Comparison of ENCODE assay signal across 17 mouse cellular contexts in the genomic region with DNA sequence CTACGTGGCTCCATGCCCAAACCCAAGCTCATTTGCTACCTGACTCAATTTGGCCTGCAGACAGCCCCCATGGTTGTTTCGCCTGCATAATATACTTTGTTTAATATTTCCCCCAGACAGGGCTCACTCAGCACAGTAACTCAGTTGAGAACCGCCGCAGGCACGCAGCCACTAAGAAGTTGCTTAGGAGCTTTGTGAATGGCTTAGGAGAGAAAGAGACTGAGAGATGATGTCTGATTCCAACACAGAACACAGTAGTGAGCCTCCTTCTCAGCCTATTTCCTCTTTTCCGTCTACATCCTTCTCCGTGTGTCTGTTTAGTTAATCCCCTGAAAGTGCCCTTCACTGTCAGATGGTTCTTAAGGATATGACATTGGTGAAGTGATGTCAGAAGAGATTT.
"Had no signal": no experiment of that assay in that cellular context is flagged by ENCODE, and none has a peak within 500 bp of the region (broad histone marks: within the 10 kb centered on the region; RNA-seq: fewer than 3 reads in every experiment).

No protein-coding gene starts in this region.

- H3K9ac ChIP-seq: limb, embryonic 15.5 days; liver, embryonic 14.5 days; liver, postnatal 0 days; lung, embryonic 14.5 days; stomach, embryonic 15.5 days had no signal

- DNase-seq: kidney, adult 2 months; kidney, postnatal 25 days; layer of hippocampus, adult 9-11 months; liver, postnatal 0 days; lung, embryonic 14.5 days; right cerebral cortex, postnatal 14 days; spleen, adult 18-20 months; thymus, postnatal 25 days had no signal

- H3K4me2 ChIP-seq: limb, embryonic 15.5 days; liver, embryonic 11.5 days; lung, embryonic 14.5 days; stomach, embryonic 15.5 days had no signal

- H3K4me1 ChIP-seq: limb, embryonic 15.5 days; stomach, embryonic 15.5 days had no signal

- H3K27ac ChIP-seq: kidney, postnatal 0 days; layer of hippocampus, adult 2 months; limb, embryonic 15.5 days; liver, embryonic 14.5 days; macrophage; stomach, embryonic 15.5 days had no signal

- H3K27me3 ChIP-seq: limb, embryonic 15.5 days; stomach, embryonic 15.5 days had no signal

- H3K9me3 ChIP-seq: limb, embryonic 15.5 days; stomach, embryonic 15.5 days had no signal

- H3K4me3 ChIP-seq: layer of hippocampus, adult 2 months; limb, embryonic 15.5 days; stomach, embryonic 15.5 days had no signal

- ATAC-seq: intestine, postnatal 0 days; liver, postnatal 0 days; lung, postnatal 0 days had no signal

- H3K36me3 ChIP-seq: limb, embryonic 15.5 days; stomach, embryonic 15.5 days had no signal
